Comparison of ENCODE assay signal across 8 mouse cellular contexts in the genomic region with DNA sequence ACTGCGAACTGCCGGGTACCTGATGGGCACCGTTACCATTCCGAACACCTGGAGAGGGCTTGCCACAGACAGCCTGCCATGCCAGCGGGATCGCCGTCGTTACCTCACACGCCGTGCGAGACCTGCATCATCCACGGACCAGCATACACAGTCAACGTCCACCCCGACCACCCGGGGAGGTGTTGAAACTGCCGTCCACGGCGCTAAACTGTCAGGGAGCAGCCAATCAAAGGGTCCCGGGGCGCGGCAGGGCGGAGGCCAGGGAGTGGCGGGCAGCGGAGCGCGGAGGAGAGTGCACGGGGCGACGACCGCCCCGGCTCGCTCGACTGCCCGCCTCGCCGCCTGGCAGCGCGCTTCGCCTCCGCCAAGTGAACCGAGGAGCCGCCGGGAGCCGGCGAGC. TPM values are rescaled to one million over a fixed set of nuclear protein-coding genes. Genes with fewer than 3 reads are reported as not detected.
DNase-seq lines count a peak whose midpoint lies in the region; ATAC-seq and TF ChIP-seq lines count a peak whose summit lies in the region.

No protein-coding gene starts in this region.

- no peak for TF ChIP-seq CTCF in heart, adult 2 months (IDR thresholded peaks at IDR 0.05)

- H3K4me1 ChIP-seq in embryonic facial prominence, embryonic 12.5 days, result peaks cover 4% of the 10 kb centered on the region; the same call in 1 of the 2 replicates
- peaks cover 7% of the 10 kb centered on the region for H3K4me1 ChIP-seq in heart, adult 2 months (ENCODE audit: control insufficient read depth, insufficient read depth, low read length)
- H3K4me1 ChIP-seq in liver, embryonic 15.5 days (replicated peaks), result peaks cover 33% of the 10 kb centered on the region
- H3K4me1 ChIP-seq in stomach, embryonic 16.5 days (ENCODE audit: control insufficient read depth, insufficient read depth, low read length), result peaks cover 11% of the 10 kb centered on the region

- TF ChIP-seq EP300 in heart, adult 2 months (IDR thresholded peaks at IDR 0.05; ENCODE audit: insufficient read depth, low read depth, low read length), result no peak

- ATAC-seq in embryonic facial prominence, embryonic 12.5 days (ENCODE audit: insufficient number of reproducible peaks, insufficient read depth, low FRiP score, low TSS enrichment), result peak; percentile 76
- peak; percentile 89 for ATAC-seq in liver, embryonic 15.5 days (ENCODE audit: insufficient read depth)
- peak; percentile 69 for ATAC-seq in stomach, embryonic 16.5 days (ENCODE audit: insufficient read depth, low FRiP score)

- peak overlapping the region; percentile 81 for H3K27ac ChIP-seq in embryonic facial prominence, embryonic 12.5 days
- H3K27ac ChIP-seq in heart, adult 2 months, result peak overlapping the region; percentile 86
- H3K27ac ChIP-seq in liver, embryonic 15.5 days (replicated peaks), result peak overlapping the region; percentile 86
- H3K27ac ChIP-seq in stomach, embryonic 16.5 days (ENCODE audit: low read length), result peak overlapping the region; percentile 66

- peak overlapping the region; percentile 85 for H3K4me3 ChIP-seq in embryonic facial prominence, embryonic 12.5 days
- H3K4me3 ChIP-seq in heart, adult 2 months, result peak overlapping the region; percentile 89
- peak overlapping the region; percentile 78 for H3K4me3 ChIP-seq in liver, embryonic 15.5 days (replicated peaks)
- H3K4me3 ChIP-seq in stomach, embryonic 16.5 days (replicated peaks; ENCODE audit: low read length), result peak overlapping the region; percentile 84

- H3K9me3 ChIP-seq in embryonic facial prominence, embryonic 12.5 days, result no peaks in the 10 kb centered on the region
- no peaks in the 10 kb centered on the region for H3K9me3 ChIP-seq in liver, embryonic 15.5 days (replicated peaks)
- H3K9me3 ChIP-seq in stomach, embryonic 16.5 days (replicated peaks; ENCODE audit: control insufficient read depth, low read length), result no peaks in the 10 kb centered on the region

- TF ChIP-seq POLR2A in heart, adult 2 months (IDR thresholded peaks at IDR 0.05; ENCODE audit: insufficient read depth, low read depth, low read length), result peak; percentile 27; the same call in 1 of the 2 replicates

- intact Hi-C loops in heart, adult 2 months (cut with DNase I), result loop anchor here (1.0 to 5.0 kb wide), 2 partner anchors 29 to 59 kb away; partner anchors contain the start of genes Agtpbp1 and Naa35

- no peaks in the 10 kb centered on the region for H3K27me3 ChIP-seq in embryonic facial prominence, embryonic 12.5 days
- H3K27me3 ChIP-seq in heart, adult 2 months (ENCODE audit: control insufficient read depth, insufficient read depth, low read length), result no peaks in the 10 kb centered on the region
- H3K27me3 ChIP-seq in liver, embryonic 15.5 days, result peaks cover 6% of the 10 kb centered on the region; the same call in 1 of the 2 replicates
- H3K27me3 ChIP-seq in stomach, embryonic 16.5 days (ENCODE audit: control insufficient read depth, insufficient read depth, low read length), result no peaks in the 10 kb centered on the region

- WGBS in embryonic facial prominence, embryonic 12.5 days, result under 1% methylated on average over 27 of the region's 45 CpGs
- under 1% methylated on average over 45 of the region's 45 CpGs for WGBS in heart, adult 2 months
- WGBS in liver, embryonic 15.5 days (ENCODE audit: insufficient replicate concordance), result under 1% methylated on average over 45 of the region's 45 CpGs
- WGBS in stomach, embryonic 16.5 days, result under 1% methylated on average over 41 of the region's 45 CpGs

- peak overlapping the region; percentile 95 for H3K4me2 ChIP-seq in embryonic facial prominence, embryonic 12.5 days (replicated peaks)
- H3K4me2 ChIP-seq in liver, embryonic 15.5 days, result peak overlapping the region; percentile 98
- peak overlapping the region; percentile 87 for H3K4me2 ChIP-seq in stomach, embryonic 16.5 days (ENCODE audit: low read depth, low read length)

- peak overlapping the region; percentile 80 for H3K9ac ChIP-seq in embryonic facial prominence, embryonic 12.5 days
- peak overlapping the region; percentile 60 for H3K9ac ChIP-seq in heart, adult 2 months (ENCODE audit: low read depth, low read length)
- peak overlapping the region; percentile 74 for H3K9ac ChIP-seq in liver, embryonic 15.5 days
- peak overlapping the region; percentile 89 for H3K9ac ChIP-seq in stomach, embryonic 16.5 days (ENCODE audit: low read length)

- DNase-seq in B cell, adult 2 months, result peak; percentile 68
- peak; percentile 80 for DNase-seq in adrenal gland, postnatal 14 days
- DNase-seq in heart, adult 2 months, result peak; percentile 63 to 65
- peak; percentile 69 for DNase-seq in kidney, adult 18-20 months
- peak; percentile 67 for DNase-seq in neural tube, embryonic 10.5 days (ENCODE audit: extremely low spot score, low spot score)

- peaks cover 2% of the 10 kb centered on the region for H3K79me2 ChIP-seq in heart, adult 2 months (replicated peaks; ENCODE audit: control insufficient read depth, insufficient read depth, low read length)

- no peaks in the 10 kb centered on the region for H3K36me3 ChIP-seq in embryonic facial prominence, embryonic 12.5 days
- no peaks in the 10 kb centered on the region for H3K36me3 ChIP-seq in heart, adult 2 months (ENCODE audit: control insufficient read depth, insufficient read depth, low read length)
- no peaks in the 10 kb centered on the region for H3K36me3 ChIP-seq in liver, embryonic 15.5 days (replicated peaks)
- H3K36me3 ChIP-seq in stomach, embryonic 16.5 days (ENCODE audit: control insufficient read depth, insufficient read depth, low read length), result no peaks in the 10 kb centered on the region

RNA-seq across cellular contexts. Expression of gene Agtpbp1, which starts 28.4 kb away (rescaled TPM):
- 29.6 and 32.2 TPM in 2 replicates for total RNA-seq in adrenal gland, postnatal 14 days (2021)
- polyA plus RNA-seq in embryonic facial prominence, embryonic 12.5 days (2016; fragmentation: Nextera tagmentation; extraction: Ambion mirVana), result 20.7 and 21.3 TPM in 2 replicates
- total RNA-seq in heart, adult 2 months (2021), result 100 to 1,000 TPM; 151 to 173 TPM
- polyA plus RNA-seq in heart, adult 2 months (2012; rRNA removed), result 27.9 and 62.9 TPM in 2 replicates
- polyA plus RNA-seq in liver, embryonic 15.5 days (2015; fragmentation: Nextera tagmentation; extraction: Ambion mirVana), result 6.7 and 7.5 TPM in 2 replicates
- polyA plus RNA-seq in stomach, embryonic 16.5 days (2015; fragmentation: Nextera tagmentation; extraction: Ambion mirVana), result 17.4 and 18.1 TPM in 2 replicates

RNA-seq across cellular contexts. Expression of gene Naa35, which starts 28.4 kb away (rescaled TPM):
- total RNA-seq in adrenal gland, postnatal 14 days (2021), result 58.4 and 60.0 TPM in 2 replicates
- 107 and 127 TPM in 2 replicates for polyA plus RNA-seq in embryonic facial prominence, embryonic 12.5 days (2016; fragmentation: Nextera tagmentation; extraction: Ambion mirVana)
- total RNA-seq in heart, adult 2 months (2021), result 100 to 1,000 TPM in 1 of 2 experiments, 10 to 100 TPM in 1; 79.9 to 106 TPM
- 28.0 and 67.3 TPM in 2 replicates for polyA plus RNA-seq in heart, adult 2 months (2012; rRNA removed)
- polyA plus RNA-seq in liver, embryonic 15.5 days (2015; fragmentation: Nextera tagmentation; extraction: Ambion mirVana), result 23.8 and 26.5 TPM in 2 replicates
- polyA plus RNA-seq in stomach, embryonic 16.5 days (2015; fragmentation: Nextera tagmentation; extraction: Ambion mirVana), result 73.0 and 87.5 TPM in 2 replicates

Comparison
In these comparisons a context has a peak if more than half of its experiments do, and no peak if none do; other contexts are left out.
1. Peak in every context shown above with its lines: DNase-seq, ATAC-seq, H3K4me3 ChIP-seq and H3K27ac ChIP-seq.